Mouse (Mus musculus) liver, adult 2 months (tissue): ENCODE data around the gene Parp4.

Source experiments
- CTCF ChIP-seq: fragments of 200-500 bp; IDR thresholded peaks from 2 replicates; pipeline ENCODE4 v1.5.1; 2011; ENCODE audit warnings: low read depth, low read length, control low read depth
- POLR2A ChIP-seq: fragments of 200-500 bp; IDR thresholded peaks from 2 replicates; pipeline ENCODE4 v1.6.1; 2011; ENCODE audit warnings: low read length, control low read depth; ENCODE audit not compliant: insufficient read depth; ENCODE audit errors: extremely low read depth

DNA sequence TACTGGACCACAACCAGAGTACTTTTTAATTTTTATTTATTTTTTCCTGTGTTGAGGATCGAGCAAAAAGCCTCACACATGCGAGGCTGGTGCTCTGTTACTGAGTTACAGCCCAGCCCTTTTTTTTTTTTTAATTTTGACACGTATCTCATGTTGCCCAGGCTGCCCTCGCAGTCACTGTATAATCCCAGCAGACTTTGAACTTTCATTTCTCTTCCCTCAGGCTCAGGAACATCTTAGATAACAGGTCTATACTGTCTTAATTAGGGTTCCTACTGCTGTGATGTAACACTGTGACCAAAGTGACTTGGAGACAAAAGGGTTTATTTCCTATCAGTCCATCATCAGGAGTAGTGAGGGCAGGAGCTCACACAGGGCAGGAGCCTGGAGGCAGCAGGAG lies 29.7 kb downstream of the Parp4 start:
- TF ChIP-seq POLR2A, result no peak
- TF ChIP-seq CTCF, result no peak
